ENCODE assay signal across 21 mouse cellular contexts in the genomic region with DNA sequence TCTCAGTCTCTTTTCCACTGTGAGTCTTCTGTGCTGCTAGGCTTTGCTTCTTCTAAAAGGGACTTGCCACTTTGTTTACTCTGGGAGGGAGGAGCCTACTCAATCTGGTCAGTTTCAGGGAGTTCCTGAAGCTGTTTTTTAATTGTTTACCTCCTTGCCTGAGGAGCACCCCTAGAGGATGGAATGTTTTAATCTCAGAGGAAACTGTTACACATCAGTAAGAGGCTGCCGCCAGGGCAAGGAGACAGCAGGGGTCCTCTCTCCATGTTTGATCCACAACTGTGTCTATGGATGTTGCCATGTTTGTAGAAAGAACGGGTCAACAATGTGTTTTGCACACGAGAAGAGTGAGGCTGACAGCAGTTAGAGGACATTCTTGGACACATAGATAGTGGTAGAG.
"Had no signal": no experiment of that assay in that cellular context is flagged by ENCODE, and none has a peak within 500 bp of the region (broad histone marks: within the 10 kb centered on the region; RNA-seq: fewer than 3 reads in every experiment).

No protein-coding gene starts in this region.

- H3K27ac ChIP-seq: macrophage; midbrain, embryonic 12.5 days; neural tube, embryonic 13.5 days; neural tube, embryonic 15.5 days; stomach, embryonic 15.5 days had no signal

- H3K4me2 ChIP-seq: lung, embryonic 14.5 days; midbrain, embryonic 12.5 days; neural tube, embryonic 13.5 days; neural tube, embryonic 15.5 days; stomach, embryonic 15.5 days had no signal

- ATAC-seq: midbrain, embryonic 16.5 days had no signal

- H3K27me3 ChIP-seq: midbrain, embryonic 12.5 days; neural tube, embryonic 13.5 days; neural tube, embryonic 15.5 days; stomach, embryonic 15.5 days had no signal

- H3K9ac ChIP-seq: lung, embryonic 14.5 days; midbrain, embryonic 12.5 days; neural tube, embryonic 13.5 days; neural tube, embryonic 15.5 days; stomach, embryonic 15.5 days had no signal

- H3K4me3 ChIP-seq: megakaryocyte, embryonic 14.5 days; midbrain, embryonic 12.5 days; myocyte; neural tube, embryonic 13.5 days; neural tube, embryonic 15.5 days; stomach, embryonic 15.5 days had no signal

- DNase-seq: lung, adult 18-20 months; lung, embryonic 14.5 days; lung, postnatal 14 days; lung, postnatal 36 days; midbrain, embryonic 14.5 days; retina, postnatal 1 day; right cerebral cortex, adult 18-20 months; right cerebral cortex, postnatal 25 days; right cerebral cortex, postnatal 4 days; spleen, adult 18-20 months; thymus, adult 18-20 months; thymus, postnatal 14 days; thymus, postnatal 36 days had no signal

- H3K9me3 ChIP-seq: midbrain, embryonic 12.5 days; neural tube, embryonic 13.5 days; neural tube, embryonic 15.5 days; stomach, embryonic 15.5 days had no signal

- H3K36me3 ChIP-seq: midbrain, embryonic 12.5 days; neural tube, embryonic 13.5 days; neural tube, embryonic 15.5 days; stomach, embryonic 15.5 days had no signal
